Mouse (Mus musculus) C2C12 (cell line): Measurements from ENCODE around the gene Rbm34. TPM values are rescaled to one million over a fixed set of nuclear protein-coding genes. Genes with fewer than 3 reads are reported as not detected.

Experiments used
- H3K27me3 ChIP-seq: one replicate; pipeline ENCODE4 v1.6.1; 2011; ENCODE audit not compliant: control insufficient read depth, insufficient read depth, insufficient read length
- H3K36me3 ChIP-seq: one replicate; pipeline ENCODE4 v1.6.1; 2011; ENCODE audit not compliant: control insufficient read depth, insufficient read depth
- H3K4me3 ChIP-seq: one replicate; pipeline ENCODE4 v1.5.1; 2011; ENCODE audit warnings: mild to moderate bottlenecking, control low read depth; ENCODE audit not compliant: poor library complexity, insufficient read depth, severe bottlenecking
- H3K79me2 ChIP-seq: one replicate; pipeline ENCODE4 v1.6.1; 2011; ENCODE audit not compliant: control insufficient read depth, insufficient read depth
- H3K79me3 ChIP-seq: one replicate; pipeline ENCODE4 v1.6.1; 2011; ENCODE audit warnings: low read depth, control low read depth
- H3ac ChIP-seq: one replicate; pipeline ENCODE3; 2011; ENCODE audit warnings: low read depth; ENCODE audit not compliant: control insufficient read depth, insufficient read length
- CEBPB ChIP-seq: IDR thresholded peaks from one replicate; pipeline ENCODE4 v1.6.1; 2011; ENCODE audit warnings: low read depth, mild to moderate bottlenecking, control low read depth, moderate library complexity
- CTCF ChIP-seq: IDR thresholded peaks from one replicate; pipeline ENCODE4 v1.5.1; 2011; ENCODE audit not compliant: control insufficient read depth, insufficient read depth, insufficient read length
- FOSL1 ChIP-seq: IDR thresholded peaks from one replicate; pipeline ENCODE4 v1.8.0; 2011; ENCODE audit warnings: mild to moderate bottlenecking, low read length; ENCODE audit not compliant: poor library complexity, insufficient read depth, severe bottlenecking
- MAX ChIP-seq: IDR thresholded peaks from one replicate; pipeline ENCODE4 v1.6.1; 2011; ENCODE audit warnings: mild to moderate bottlenecking, control low read depth
- MYOD1 ChIP-seq: IDR thresholded peaks from one replicate; pipeline ENCODE4 v1.6.1; 2011; ENCODE audit warnings: low read depth; ENCODE audit not compliant: control insufficient read depth, insufficient read length
- MYOG ChIP-seq: IDR thresholded peaks from one replicate; pipeline ENCODE4 v1.6.1; 2011; ENCODE audit not compliant: control insufficient read depth, insufficient read length; ENCODE audit errors: extremely low read depth
- USF1 ChIP-seq: IDR thresholded peaks from one replicate; pipeline ENCODE4 v1.6.1; 2011; ENCODE audit warnings: low read depth, mild to moderate bottlenecking, control low read depth, moderate library complexity
- polyA plus RNA-seq: library from polyadenylated mRNA; unstranded; fragments of >200 nt; fragmentation: generic; extraction: Trizol; gene quantifications from one replicate; pipeline ENCODE4 v1.2.1, GENCODE M21; 2012; ENCODE audit warnings: missing spikeins

Rbm34 gene
- polyA plus RNA-seq, 1 experiment, result 7.4 TPM

GRCm38 (mm10) chr8:126976608-126977348 lies 5.9 kb upstream of the Rbm34 start:
- Histone ChIP-seq H3K4me3 (no peak overlapping the region), H3K79me2 (no peaks in the 10 kb centered on the region), H3K79me3 (no peaks in the 10 kb centered on the region), H3K36me3 (no peaks in the 10 kb centered on the region), H3ac (no peak overlapping the region), H3K27me3 (no peaks in the 10 kb centered on the region)
- no peak for TF ChIP-seq FOSL1
- TF ChIP-seq CTCF, result no peak
- TF ChIP-seq MYOG, result no peak
- no peak for TF ChIP-seq MYOD1
- no peak for TF ChIP-seq MAX
- no peak for TF ChIP-seq USF1
- TF ChIP-seq CEBPB, result no peak

GRCm38 (mm10) chr8:126975706-126976105 lies 4.8 kb upstream of the Rbm34 start:
- Histone ChIP-seq H3K36me3 (no peaks in the 10 kb centered on the region), H3K4me3 (no peak overlapping the region), H3K27me3 (no peaks in the 10 kb centered on the region), H3K79me3 (no peaks in the 10 kb centered on the region), H3ac (no peak overlapping the region), H3K79me2 (peaks cover 3% of the 10 kb centered on the region)
- no peak for TF ChIP-seq MAX
- TF ChIP-seq CEBPB, result no peak
- TF ChIP-seq USF1, result no peak
- no peak for TF ChIP-seq MYOD1
- TF ChIP-seq MYOG, result no peak
- TF ChIP-seq FOSL1, result no peak
- TF ChIP-seq CTCF, result no peak

GRCm38 (mm10) chr8:126974511-126974910 lies 3.6 kb upstream of the Rbm34 start:
- no peak overlapping the region for H3ac ChIP-seq
- TF ChIP-seq CEBPB, result no peak
- TF ChIP-seq MYOG, result no peak
- TF ChIP-seq MAX, result no peak
- TF ChIP-seq USF1, result no peak
- no peak for TF ChIP-seq CTCF
- TF ChIP-seq FOSL1, result no peak
- no peak for TF ChIP-seq MYOD1
- H3K79me2 ChIP-seq, result peaks cover 15% of the 10 kb centered on the region
- H3K36me3 ChIP-seq, result no peaks in the 10 kb centered on the region
- H3K79me3 ChIP-seq, result peaks cover 9% of the 10 kb centered on the region
- no peaks in the 10 kb centered on the region for H3K27me3 ChIP-seq
- H3K4me3 ChIP-seq, result no peak overlapping the region

DNA sequence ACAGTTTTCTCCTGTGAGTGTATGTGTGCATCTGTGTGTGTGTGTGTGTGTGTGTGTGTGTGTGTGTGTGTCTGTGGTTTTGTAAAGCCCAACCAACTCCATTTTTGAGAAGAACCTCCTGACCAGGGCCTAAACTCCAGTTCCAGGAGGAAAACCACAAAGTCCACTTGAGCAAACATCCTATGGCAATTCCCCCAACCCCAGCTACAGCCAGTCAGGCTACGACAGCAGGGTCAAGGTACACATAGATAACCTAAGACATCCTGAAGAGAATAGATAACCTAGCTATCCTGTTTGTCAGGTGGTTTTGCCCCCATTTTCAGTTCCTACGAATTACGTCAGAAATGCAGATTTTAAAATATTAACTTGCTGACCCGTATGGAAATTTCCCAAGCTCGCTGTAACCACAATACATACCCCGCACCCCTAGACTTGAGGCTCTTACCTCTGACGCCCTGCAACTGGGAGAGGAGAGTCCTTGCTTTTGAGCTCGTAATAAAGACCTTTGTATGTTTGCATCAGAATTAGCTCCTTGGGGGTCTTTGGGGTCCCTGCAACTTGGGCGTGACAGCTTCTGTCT lies 2.9 kb upstream of the Rbm34 start:
- peaks cover 22% of the 10 kb centered on the region for H3K79me2 ChIP-seq
- peaks cover 6% of the 10 kb centered on the region for H3K36me3 ChIP-seq
- TF ChIP-seq CEBPB, result no peak
- TF ChIP-seq MAX, result no peak
- no peak for TF ChIP-seq CTCF
- no peak for TF ChIP-seq USF1
- no peak for TF ChIP-seq MYOG
- no peak for TF ChIP-seq FOSL1
- TF ChIP-seq MYOD1, result no peak
- H3K4me3 ChIP-seq, result no peak overlapping the region
- peaks cover 16% of the 10 kb centered on the region for H3K79me3 ChIP-seq
- H3ac ChIP-seq, result no peak overlapping the region
- no peaks in the 10 kb centered on the region for H3K27me3 ChIP-seq

DNA sequence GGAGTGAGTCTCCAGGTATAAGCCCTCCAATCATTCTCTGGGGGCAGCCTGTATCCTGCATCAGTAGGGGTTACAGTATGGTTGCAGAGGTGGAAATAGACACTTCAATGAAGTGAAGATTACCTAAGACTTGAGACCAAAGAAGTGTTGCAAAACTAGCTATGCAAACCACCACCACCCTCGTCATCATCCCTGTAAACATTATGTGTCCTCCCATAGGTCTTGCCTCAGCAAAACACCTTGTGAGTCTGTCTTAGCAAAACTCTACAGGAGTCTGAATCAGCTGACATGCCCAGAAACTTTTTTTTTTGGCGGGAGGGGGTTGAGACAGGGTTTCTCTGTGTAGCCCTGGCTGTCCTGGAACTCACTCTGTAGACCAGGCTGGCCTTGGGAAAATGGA lies 1.8 kb upstream of the Rbm34 start:
- TF ChIP-seq CTCF, result no peak
- no peak for TF ChIP-seq CEBPB
- TF ChIP-seq USF1, result no peak
- TF ChIP-seq FOSL1, result no peak
- TF ChIP-seq MYOD1, result no peak
- Histone ChIP-seq H3K36me3 (peaks cover 17% of the 10 kb centered on the region), H3ac (no peak overlapping the region), H3K79me2 (peaks cover 34% of the 10 kb centered on the region), H3K79me3 (peaks cover 25% of the 10 kb centered on the region), H3K27me3 (no peaks in the 10 kb centered on the region), H3K4me3 (no peak overlapping the region)
